Mouse (Mus musculus) midbrain, postnatal 0 days (tissue): ENCODE data around the gene Tex44. TPM values are rescaled to one million over a fixed set of nuclear protein-coding genes. Genes with fewer than 3 reads are reported as not detected.

Source experiments
- ATAC-seq: fragments of 200-750 bp; cut with Nextera tagmentation; 2 replicates; pipeline ENCODE4 v1.8.0; 2017; ENCODE audit warnings: moderate number of reproducible peaks, mild to moderate bottlenecking, moderate TSS enrichment, moderate library complexity; ENCODE audit not compliant: low FRiP score
- DNase-seq: peaks from one replicate; pipeline ENCODE4 v3.0.0-alpha.2; 2015; ENCODE audit warnings: low spot score
- H3K27ac ChIP-seq: fragments of 300-500 bp; sonication (generic); 2 replicates; pipeline ENCODE4 v1.5.1; 2014; ENCODE audit warnings: low read depth, mild to moderate bottlenecking, low read length, mixed read lengths
- H3K27me3 ChIP-seq: fragments of 300-500 bp; sonication (generic); 2 replicates; pipeline ENCODE4 v1.6.1; 2014; ENCODE audit warnings: low read length, control low read depth, mixed read lengths; ENCODE audit not compliant: insufficient read depth
- H3K36me3 ChIP-seq: fragments of 300-500 bp; sonication (generic); 2 replicates; pipeline ENCODE4 v1.6.1; 2014; ENCODE audit warnings: low read length, control low read depth, mixed read lengths; ENCODE audit not compliant: insufficient read depth
- H3K4me1 ChIP-seq: fragments of 300-500 bp; sonication (generic); 2 replicates; pipeline ENCODE4 v1.6.1; 2014; ENCODE audit warnings: mild to moderate bottlenecking, control low read depth, antibody characterized with exemption, low read length, mixed read lengths; ENCODE audit not compliant: insufficient read depth
- H3K4me2 ChIP-seq: fragments of 300-500 bp; sonication (generic); 2 replicates; pipeline ENCODE4 v1.6.1; 2014; ENCODE audit warnings: low read depth, mild to moderate bottlenecking, low read length, mixed read lengths; ENCODE audit not compliant: poor library complexity, severe bottlenecking
- H3K4me3 ChIP-seq: fragments of 300-500 bp; sonication (generic); 2 replicates; pipeline ENCODE4 v1.5.1; 2014; ENCODE audit warnings: low read depth, mild to moderate bottlenecking, low read length, moderate library complexity
- H3K9ac ChIP-seq: fragments of 300-500 bp; sonication (generic); replicated peaks from 2 replicates; pipeline ENCODE4 v1.6.1; 2014; ENCODE audit warnings: mild to moderate bottlenecking, low read length, moderate library complexity, mixed read lengths; ENCODE audit not compliant: poor library complexity, severe bottlenecking
- H3K9me3 ChIP-seq: fragments of 300-500 bp; sonication (generic); 2 replicates; pipeline ENCODE4 v1.6.1; 2016; ENCODE audit warnings: low read length, control low read depth
- CTCF ChIP-seq: IDR thresholded peaks from 2 replicates; pipeline ENCODE4 v1.5.1; 2016; ENCODE audit warnings: antibody characterized with exemption, mild to moderate bottlenecking
- WGBS: fragments of 180-500 bp; shearing (Covaris S2); extraction: QIAGEN DNeasy Blood & Tissue Kit; methylation state at CpG from one replicate; pipeline ENCODE4 v1.1.7; 2014; 5-methylcytosine and 5-hydroxymethylcytosine counted together
- polyA plus RNA-seq: library from polyadenylated mRNA; unstranded; fragments of >200 nt; fragmentation: Nextera tagmentation; extraction: Ambion mirVana; gene quantifications from 2 replicates; pipeline ENCODE4 v1.2.1, GENCODE M21; 2015
- total RNA-seq: library from RNA; depleted of rRNA; stranded (reverse); fragments of >200 nt; gene quantifications from 2 replicates; pipeline ENCODE4 v1.2.3, GENCODE M21; 2014

The Tex44 gene
- total and polyA plus RNA-seq, 2 experiments from 2014 or later = not detected

GRCm38 (mm10) chr1:86423879-86424278, 2.2 kb upstream of the Tex44 start:
- peaks cover 3% of the 10 kb centered on the region; the same call in 1 of the 2 replicates for H3K4me1 ChIP-seq
- no peak overlapping the region for H3K9ac ChIP-seq
- H3K4me2 ChIP-seq = no peak overlapping the region
- DNase-seq (no peak), ATAC-seq (no peak)
- 72% methylated on average over 5 of the region's 5 CpGs for WGBS
- H3K4me3 ChIP-seq = no peak overlapping the region
- H3K9me3 ChIP-seq = no peaks in the 10 kb centered on the region
- TF ChIP-seq CTCF = no peak
- no peak overlapping the region for H3K27ac ChIP-seq
- no peaks in the 10 kb centered on the region for H3K36me3 ChIP-seq
- no peaks in the 10 kb centered on the region for H3K27me3 ChIP-seq

- H3K4me3 ChIP-seq = no peak overlapping the region
- no peaks in the 10 kb centered on the region for H3K36me3 ChIP-seq
- no peaks in the 10 kb centered on the region for H3K27me3 ChIP-seq
- DNase-seq (no peak), ATAC-seq (0 out of 2 replicates have a peak, but pooled peaks have one; percentile 8)
- WGBS = 41% methylated on average over 1 of the region's 1 CpGs
- peaks cover 3% of the 10 kb centered on the region; the same call in 1 of the 2 replicates for H3K4me1 ChIP-seq
- H3K9ac ChIP-seq = no peak overlapping the region
- H3K4me2 ChIP-seq = no peak overlapping the region
- H3K27ac ChIP-seq = no peak overlapping the region
- no peak for TF ChIP-seq CTCF
- H3K9me3 ChIP-seq = no peaks in the 10 kb centered on the region
Observed at GRCm38 (mm10) chr1:86424336-86424735, 1.8 kb upstream of the Tex44 start.

GRCm38 (mm10) chr1:86424835-86425547, 1.1 kb upstream of the Tex44 start:
- 0 out of 2 replicates have a peak, but pooled peaks have one; percentile 2 for TF ChIP-seq CTCF
- 10% methylated on average over 11 of the region's 11 CpGs for WGBS
- H3K27ac ChIP-seq = 0 out of 2 replicates have a peak overlapping the region, but pooled peaks have one; percentile 32
- DNase-seq (peak; percentile 45), ATAC-seq (peak; percentile 31)
- H3K9me3 ChIP-seq = no peaks in the 10 kb centered on the region
- H3K4me3 ChIP-seq = no peak overlapping the region
- H3K4me1 ChIP-seq = peaks cover 3% of the 10 kb centered on the region; the same call in 1 of the 2 replicates
- H3K36me3 ChIP-seq = no peaks in the 10 kb centered on the region
- H3K27me3 ChIP-seq = no peaks in the 10 kb centered on the region
- H3K9ac ChIP-seq = peak overlapping the region; percentile 33; the same call in 1 of the 2 replicates
- H3K4me2 ChIP-seq = no peak overlapping the region

GRCm38 (mm10) chr1:86430056-86430455, 3.9 kb downstream of the Tex44 start:
- DNase-seq = peak; percentile 87
- Histone ChIP-seq H3K4me1 (peaks cover 8% of the 10 kb centered on the region), H3K9me3 (no peaks in the 10 kb centered on the region), H3K4me3 (no peak overlapping the region), H3K27ac (no peak overlapping the region), H3K36me3 (no peaks in the 10 kb centered on the region), H3K9ac (no peak overlapping the region), H3K27me3 (no peaks in the 10 kb centered on the region), H3K4me2 (no peak overlapping the region)
- TF ChIP-seq CTCF = peak; percentile 97
- no peak for ATAC-seq
- 41% methylated on average over 2 of the region's 2 CpGs for WGBS

GRCm38 (mm10) chr1:86432778-86433177, 6.6 kb downstream of the Tex44 start:
- TF ChIP-seq CTCF = no peak
- no peaks in the 10 kb centered on the region for H3K9me3 ChIP-seq
- no peak overlapping the region for H3K27ac ChIP-seq
- H3K4me2 ChIP-seq = no peak overlapping the region
- DNase-seq (no peak), ATAC-seq (no peak)
- no peaks in the 10 kb centered on the region for H3K27me3 ChIP-seq
- H3K4me1 ChIP-seq = peaks cover 6% of the 10 kb centered on the region; the same call in 1 of the 2 replicates
- H3K9ac ChIP-seq = no peak overlapping the region
- H3K4me3 ChIP-seq = no peak overlapping the region
- H3K36me3 ChIP-seq = no peaks in the 10 kb centered on the region
- 85% methylated on average over 4 of the region's 4 CpGs for WGBS

- Histone ChIP-seq H3K4me1 (peaks cover 6% of the 10 kb centered on the region; the same call in 1 of the 2 replicates), H3K36me3 (no peaks in the 10 kb centered on the region), H3K4me2 (0 out of 2 replicates have a peak overlapping the region, but pooled peaks have one; percentile 86), H3K9ac (no peak overlapping the region), H3K9me3 (no peaks in the 10 kb centered on the region), H3K27me3 (no peaks in the 10 kb centered on the region), H3K4me3 (no peak overlapping the region), H3K27ac (peak overlapping the region; percentile 96)
- no peak for DNase-seq
- no peak for ATAC-seq
- 81% methylated on average over 7 of the region's 7 CpGs for WGBS
- no peak for TF ChIP-seq CTCF
Observed at GRCm38 (mm10) chr1:86433359-86433758, 7.2 kb downstream of the Tex44 start.
